Mouse (Mus musculus) left cerebral cortex, postnatal 4 days (tissue): ENCODE results near the gene Camkk2. TPM values are rescaled to one million over a fixed set of nuclear protein-coding genes. Genes with fewer than 3 reads are reported as not detected.

Source experiments
- DNase-seq: peaks from one replicate; pipeline ENCODE4 v3.0.0-alpha.2; 2022
- intact Hi-C: fragments of 180-260 bp; cut with DNase I; formaldehyde crosslinking; loops from one replicate; pipeline ENCODE4 v1.15.1; 2025
- total RNA-seq, 2 experiments: library from RNA; stranded (reverse); gene quantifications; 2 replicates each; pipeline ENCODE4 v1.2.3; 2021

Gene Camkk2
- total RNA-seq, 2 experiments from 2014 or later, result 130 to 137 TPM

- intact Hi-C loops, result no loop called here
- no peak for DNase-seq
These were observed 31.3 kb downstream of the Camkk2 start for GRCm38 (mm10) chr5:122747950-122748349.

GRCm38 (mm10) chr5:122743880-122744422 is 35.3 kb downstream of the Camkk2 start:
- no peak for DNase-seq
- intact Hi-C loops, result no loop called here

- intact Hi-C loops, result no loop called here
- no peak for DNase-seq
These were observed 42.4 kb downstream of the Camkk2 start for GRCm38 (mm10) chr5:122736761-122737160.

GRCm38 (mm10) chr5:122735853-122736252 is 43.4 kb downstream of the Camkk2 start:
- DNase-seq, result no peak
- intact Hi-C loops, result no loop called here

GRCm38 (mm10) chr5:122733881-122734280 is 45.3 kb downstream of the Camkk2 start:
- intact Hi-C loops, result no loop called here
- no peak for DNase-seq

GRCm38 (mm10) chr5:122731991-122732673 is 47.1 kb downstream of the Camkk2 start:
- intact Hi-C loops, result no loop called here

GRCm38 (mm10) chr5:122731321-122731720 is 47.9 kb downstream of the Camkk2 start:
- intact Hi-C loops, result no loop called here
- DNase-seq, result peak; percentile 46

More at GRCm38 (mm10) chr5:122731991-122732673, 47.1 kb downstream of the Camkk2 start:
- no peak for DNase-seq

- DNase-seq, result no peak
- intact Hi-C loops, result no loop called here
These were observed 48.4 kb downstream of the Camkk2 start for GRCm38 (mm10) chr5:122730776-122731175.

- intact Hi-C loops, result loop anchor here (10.0 kb wide), 2 partner anchors 232 to 292 kb away; no protein-coding TSS in a partner anchor
These were observed 52.1 kb downstream of the Camkk2 start for GRCm38 (mm10) chr5:122727096-122727495.

GRCm38 (mm10) chr5:122726595-122726994 is 52.6 kb downstream of the Camkk2 start:
- DNase-seq, result no peak
- intact Hi-C loops, result loop anchor here (10.0 kb wide), 2 partner anchors 232 to 292 kb away; no protein-coding TSS in a partner anchor

More at GRCm38 (mm10) chr5:122727096-122727495, 52.1 kb downstream of the Camkk2 start:
- no peak for DNase-seq

GRCm38 (mm10) chr5:122726068-122726467 is 53.1 kb downstream of the Camkk2 start:
- intact Hi-C loops, result loop anchor here (10.0 kb wide), 2 partner anchors 231 to 291 kb away; no protein-coding TSS in a partner anchor
- DNase-seq, result peak; percentile 66

- intact Hi-C loops, result loop anchor here (10.0 kb wide), 2 partner anchors 231 to 291 kb away; no protein-coding TSS in a partner anchor
- DNase-seq, result no peak
These were observed 53.8 kb downstream of the Camkk2 start for GRCm38 (mm10) chr5:122725453-122725852.

- intact Hi-C loops, result loop anchor here (5.0 kb wide), 1 partner anchor 462 kb away; no protein-coding TSS in a partner anchor
- no peak for DNase-seq
These were observed 60.0 kb downstream of the Camkk2 start for GRCm38 (mm10) chr5:122719168-122719567.

GRCm38 (mm10) chr5:122718400-122718799 is 60.8 kb downstream of the Camkk2 start:
- intact Hi-C loops, result loop anchor here (5.0 kb wide), 1 partner anchor 461 kb away; no protein-coding TSS in a partner anchor

GRCm38 (mm10) chr5:122716793-122717192 is 62.4 kb downstream of the Camkk2 start:
- no peak for DNase-seq

More at GRCm38 (mm10) chr5:122718400-122718799, 60.8 kb downstream of the Camkk2 start:
- no peak for DNase-seq

GRCm38 (mm10) chr5:122715723-122716122 is 63.5 kb downstream of the Camkk2 start:
- intact Hi-C loops, result loop anchor here (5.0 kb wide), 1 partner anchor 458 kb away; no protein-coding TSS in a partner anchor
- no peak for DNase-seq

More at GRCm38 (mm10) chr5:122716793-122717192, 62.4 kb downstream of the Camkk2 start:
- intact Hi-C loops, result loop anchor here (5.0 kb wide), 1 partner anchor 459 kb away; no protein-coding TSS in a partner anchor

- intact Hi-C loops, result no loop called here
These were observed 70.4 kb downstream of the Camkk2 start for GRCm38 (mm10) chr5:122708819-122709218.

GRCm38 (mm10) chr5:122707276-122708181 is 71.7 kb downstream of the Camkk2 start, which contains the start of gene P2rx4:
Gene P2rx4, plus strand, starts transcription at chr5:122707544.
- DNase-seq, result peak; percentile 85
- intact Hi-C loops, result no loop called here

More at GRCm38 (mm10) chr5:122708819-122709218, 70.4 kb downstream of the Camkk2 start:
- DNase-seq, result no peak

GRCm38 (mm10) chr5:122706917-122707275 is 72.3 kb downstream of the Camkk2 start:
- intact Hi-C loops, result no loop called here
- no peak for DNase-seq

- DNase-seq, result no peak
- intact Hi-C loops, result no loop called here
These were observed 74.0 kb downstream of the Camkk2 start for GRCm38 (mm10) chr5:122705174-122705573.
